Mouse (Mus musculus) heart, postnatal 25 days (tissue): Measurements from ENCODE around the gene Khdc1b. TPM values are rescaled to one million over a fixed set of nuclear protein-coding genes. Genes with fewer than 3 reads are reported as not detected.

Experiments used
- total RNA-seq, 2 experiments: library from RNA; stranded (reverse); gene quantifications; 2 replicates each; pipeline ENCODE4 v1.2.3; 2021

Gene Khdc1b
- total RNA-seq, 2 experiments from 2014 or later, result not detected

Other genes starting within 250 kb of the Khdc1b start
- 1 to 10 TPM; 1.8 to 2.9 TPM for gene Tmem14a, start 165.0 kb upstream of the Khdc1b start, total RNA-seq
- 10 to 100 TPM in 1 of 2 experiments, 1 to 10 TPM in 1; 6.5 to 11.0 TPM for gene Gsta3, start 143.0 kb upstream of the Khdc1b start, total RNA-seq
- not detected for gene Khdc1a, start 33.9 kb upstream of the Khdc1b start, total RNA-seq
- gene Khdc1c, start 15.2 kb upstream of the Khdc1b start, total RNA-seq, result not detected